Mouse (Mus musculus) embryonic facial prominence, embryonic 12.5 days (tissue): ENCODE measurements at regions not wholly inside any gene's neighbourhood (a gene's known extent, or its start where the extent isn't known, plus 50 kb on each side); places are given as distances from the start of the nearest gene placed in this dataset.
A peak's percentile ranks its signal among the peaks of the same experiment; 100 is the strongest.

Source experiments
- ATAC-seq: fragments of 200-750 bp; cut with Nextera tagmentation; 2 replicates; pipeline ENCODE4 v1.8.0; 2017; ENCODE audit not compliant: insufficient number of reproducible peaks, insufficient read depth, low FRiP score, low TSS enrichment
- H3K27ac ChIP-seq: fragments of 300-500 bp; sonication (generic); 2 replicates; pipeline ENCODE4 v1.5.1; 2016; ENCODE audit warnings: mild to moderate bottlenecking
- H3K27me3 ChIP-seq: fragments of 300-500 bp; sonication (generic); 2 replicates; pipeline ENCODE4 v1.6.1; 2016; ENCODE audit warnings: mild to moderate bottlenecking, moderate library complexity
- H3K36me3 ChIP-seq: fragments of 300-500 bp; sonication (generic); 2 replicates; pipeline ENCODE4 v1.6.1; 2016; ENCODE audit warnings: mild to moderate bottlenecking
- H3K4me1 ChIP-seq: fragments of 300-500 bp; sonication (generic); 2 replicates; pipeline ENCODE4 v1.6.1; 2016
- H3K4me2 ChIP-seq: fragments of 300-500 bp; sonication (generic); replicated peaks from 2 replicates; pipeline ENCODE4 v1.6.1; 2016; ENCODE audit warnings: mild to moderate bottlenecking, moderate library complexity
- H3K4me3 ChIP-seq: fragments of 300-500 bp; sonication (generic); 2 replicates; pipeline ENCODE4 v1.5.1; 2016; ENCODE audit warnings: mild to moderate bottlenecking
- H3K9ac ChIP-seq: fragments of 300-500 bp; sonication (generic); 2 replicates; pipeline ENCODE4 v1.6.1; 2016; ENCODE audit warnings: mild to moderate bottlenecking, moderate library complexity
- H3K9me3 ChIP-seq: fragments of 300-500 bp; sonication (generic); 2 replicates; pipeline ENCODE4 v1.6.1; 2016; ENCODE audit warnings: mild to moderate bottlenecking, moderate library complexity
- WGBS: fragments of 180-500 bp; shearing (Covaris S2); methylation state at CpG from one replicate; pipeline ENCODE4 v1.1.7; 2016; 5-methylcytosine and 5-hydroxymethylcytosine counted together

- Histone ChIP-seq H3K36me3 (no peaks in the 10 kb centered on the region), H3K9me3 (no peaks in the 10 kb centered on the region), H3K9ac (no peak overlapping the region), H3K27ac (no peak overlapping the region), H3K4me3 (no peak overlapping the region), H3K27me3 (no peaks in the 10 kb centered on the region), H3K4me2 (no peak overlapping the region), H3K4me1 (no peaks in the 10 kb centered on the region)
- 45% methylated on average over 3 of the region's 3 CpGs for WGBS
- ATAC-seq = no peak
Observed at GRCm38 (mm10) chr16:57823329-57823728, 68.8 kb upstream of the Col8a1 start.

GRCm38 (mm10) chr16:57845416-57845815 is 90.9 kb upstream of the Col8a1 start:
- Histone ChIP-seq H3K4me2 (no peak overlapping the region), H3K36me3 (no peaks in the 10 kb centered on the region), H3K27ac (no peak overlapping the region), H3K9me3 (no peaks in the 10 kb centered on the region), H3K9ac (no peak overlapping the region), H3K4me1 (no peaks in the 10 kb centered on the region), H3K4me3 (no peak overlapping the region), H3K27me3 (no peaks in the 10 kb centered on the region)
- ATAC-seq = no peak

- 16% methylated on average over 3 of the region's 3 CpGs for WGBS
- Histone ChIP-seq H3K27me3 (no peaks in the 10 kb centered on the region), H3K9ac (no peak overlapping the region), H3K27ac (no peak overlapping the region), H3K36me3 (no peaks in the 10 kb centered on the region), H3K9me3 (no peaks in the 10 kb centered on the region), H3K4me3 (no peak overlapping the region), H3K4me1 (no peaks in the 10 kb centered on the region), H3K4me2 (no peak overlapping the region)
- no peak for ATAC-seq
Observed at GRCm38 (mm10) chr16:57846386-57846785, 91.8 kb upstream of the Col8a1 start.

- Histone ChIP-seq H3K9me3 (no peaks in the 10 kb centered on the region), H3K4me2 (no peak overlapping the region), H3K36me3 (no peaks in the 10 kb centered on the region), H3K9ac (no peak overlapping the region), H3K27ac (no peak overlapping the region), H3K27me3 (no peaks in the 10 kb centered on the region), H3K4me1 (no peaks in the 10 kb centered on the region), H3K4me3 (no peak overlapping the region)
- 39% methylated on average over 2 of the region's 2 CpGs for WGBS
- no peak for ATAC-seq
Observed at GRCm38 (mm10) chr16:57851854-57852253, 97.3 kb upstream of the Col8a1 start.

GRCm38 (mm10) chr16:57852838-57853460 is 98.4 kb upstream of the Col8a1 start:
- Histone ChIP-seq H3K36me3 (no peaks in the 10 kb centered on the region), H3K4me1 (0 out of 2 replicates have a peak, but pooled peaks cover 1% of the 10 kb centered on the region), H3K4me2 (no peak overlapping the region), H3K9me3 (no peaks in the 10 kb centered on the region), H3K27ac (no peak overlapping the region), H3K27me3 (no peaks in the 10 kb centered on the region), H3K9ac (no peak overlapping the region), H3K4me3 (no peak overlapping the region)
- WGBS = 72% methylated on average over 3 of the region's 3 CpGs
- ATAC-seq = no peak

GRCm38 (mm10) chr16:57853751-57854150 is 99.2 kb upstream of the Col8a1 start:
- no peaks in the 10 kb centered on the region for H3K27me3 ChIP-seq
- peaks cover 9% of the 10 kb centered on the region; the same call in 1 of the 2 replicates for H3K4me1 ChIP-seq
- no peaks in the 10 kb centered on the region for H3K9me3 ChIP-seq
- ATAC-seq = no peak
- H3K4me3 ChIP-seq = no peak overlapping the region
- no peak overlapping the region for H3K9ac ChIP-seq
- no peak overlapping the region for H3K27ac ChIP-seq
- no peak overlapping the region for H3K4me2 ChIP-seq
- H3K36me3 ChIP-seq = no peaks in the 10 kb centered on the region
- WGBS = 85% methylated on average over 3 of the region's 3 CpGs

GRCm38 (mm10) chr16:57857071-57857470 is 102.5 kb upstream of the Col8a1 start:
- Histone ChIP-seq H3K9ac (no peak overlapping the region), H3K9me3 (no peaks in the 10 kb centered on the region), H3K27me3 (no peaks in the 10 kb centered on the region), H3K4me1 (peaks cover 15% of the 10 kb centered on the region; the same call in 1 of the 2 replicates), H3K4me2 (no peak overlapping the region), H3K36me3 (no peaks in the 10 kb centered on the region), H3K27ac (no peak overlapping the region), H3K4me3 (no peak overlapping the region)
- WGBS = 35% methylated on average over 1 of the region's 1 CpGs
- no peak for ATAC-seq

- Histone ChIP-seq H3K4me2 (no peak overlapping the region), H3K27ac (no peak overlapping the region), H3K9me3 (no peaks in the 10 kb centered on the region), H3K27me3 (no peaks in the 10 kb centered on the region), H3K9ac (no peak overlapping the region), H3K4me3 (no peak overlapping the region), H3K4me1 (peaks cover 15% of the 10 kb centered on the region; the same call in 1 of the 2 replicates), H3K36me3 (no peaks in the 10 kb centered on the region)
- no peak for ATAC-seq
- WGBS = 5% methylated on average over 2 of the region's 2 CpGs
Observed at GRCm38 (mm10) chr16:57858151-57858764, 103.7 kb upstream of the Col8a1 start.

- 0 out of 2 replicates have a peak, but pooled peaks have one; percentile 22 for ATAC-seq
- 16% methylated on average over 7 of the region's 7 CpGs for WGBS
Observed at GRCm38 (mm10) chr16:57858765-57859201, 104.2 kb upstream of the Col8a1 start.

GRCm38 (mm10) chr16:57863206-57863860 is 108.8 kb upstream of the Col8a1 start:
- H3K4me2 ChIP-seq = no peak overlapping the region
- H3K27me3 ChIP-seq = no peaks in the 10 kb centered on the region
- ATAC-seq = no peak
- WGBS = 88% methylated on average over 9 of the region's 9 CpGs
- no peaks in the 10 kb centered on the region for H3K9me3 ChIP-seq
- no peak overlapping the region for H3K27ac ChIP-seq
- no peaks in the 10 kb centered on the region for H3K36me3 ChIP-seq
- peaks cover 10% of the 10 kb centered on the region; the same call in 1 of the 2 replicates for H3K4me1 ChIP-seq
- H3K4me3 ChIP-seq = no peak overlapping the region
- no peak overlapping the region for H3K9ac ChIP-seq

More at GRCm38 (mm10) chr16:57858765-57859201, 104.2 kb upstream of the Col8a1 start:
- H3K9me3 ChIP-seq = no peaks in the 10 kb centered on the region
- no peak overlapping the region for H3K9ac ChIP-seq
- H3K27me3 ChIP-seq = no peaks in the 10 kb centered on the region
- peaks cover 15% of the 10 kb centered on the region; the same call in 1 of the 2 replicates for H3K4me1 ChIP-seq
- no peak overlapping the region for H3K4me2 ChIP-seq
- H3K36me3 ChIP-seq = no peaks in the 10 kb centered on the region
- H3K27ac ChIP-seq = no peak overlapping the region
- H3K4me3 ChIP-seq = no peak overlapping the region

- Histone ChIP-seq H3K9ac (no peak overlapping the region), H3K4me3 (no peak overlapping the region), H3K4me2 (no peak overlapping the region), H3K36me3 (no peaks in the 10 kb centered on the region), H3K27me3 (no peaks in the 10 kb centered on the region), H3K9me3 (no peaks in the 10 kb centered on the region), H3K27ac (no peak overlapping the region), H3K4me1 (no peaks in the 10 kb centered on the region)
- ATAC-seq = no peak
- WGBS = 91% methylated on average over 4 of the region's 4 CpGs
Observed at GRCm38 (mm10) chr16:57876857-57877256, 122.3 kb upstream of the Col8a1 start.

GRCm38 (mm10) chr16:57881575-57882094 is 127.1 kb upstream of the Col8a1 start:
- H3K4me1 ChIP-seq = no peaks in the 10 kb centered on the region
- no peak overlapping the region for H3K4me3 ChIP-seq
- H3K27me3 ChIP-seq = no peaks in the 10 kb centered on the region
- ATAC-seq = no peak
- no peak overlapping the region for H3K27ac ChIP-seq
- no peaks in the 10 kb centered on the region for H3K36me3 ChIP-seq
- no peaks in the 10 kb centered on the region for H3K9me3 ChIP-seq
- H3K4me2 ChIP-seq = no peak overlapping the region
- WGBS = 73% methylated on average over 8 of the region's 8 CpGs
- H3K9ac ChIP-seq = no peak overlapping the region
